Mouse (Mus musculus) liver, adult 2 months (tissue): ENCODE measurements around the gene Tnfsf14. TPM values are rescaled to one million over a fixed set of nuclear protein-coding genes. Genes with fewer than 3 reads are reported as not detected.

Experiments
- DNase-seq: peaks from one replicate; pipeline ENCODE4 v3.0.0-alpha.2; 2011; ENCODE audit warnings: low read depth, low spot score; ENCODE audit errors: extremely low read depth
- H3K27ac ChIP-seq: fragments of 200-500 bp; replicated peaks from 2 replicates; pipeline ENCODE4 v1.5.1; 2012; ENCODE audit warnings: low read depth, mild to moderate bottlenecking, control low read depth, inconsistent platforms, low read length; ENCODE audit not compliant: insufficient read depth
- H3K27me3 ChIP-seq: fragments of 200-500 bp; 2 replicates; pipeline ENCODE4 v1.6.1; 2012; ENCODE audit warnings: mild to moderate bottlenecking, moderate library complexity, low read length, inconsistent platforms; ENCODE audit not compliant: control insufficient read depth, insufficient read depth
- H3K36me3 ChIP-seq: fragments of 200-500 bp; 2 replicates; pipeline ENCODE4 v1.6.1; 2012; ENCODE audit warnings: low read length, inconsistent platforms; ENCODE audit not compliant: control insufficient read depth, insufficient read depth
- H3K4me1 ChIP-seq: fragments of 200-500 bp; 2 replicates; pipeline ENCODE4 v1.6.1; 2011; ENCODE audit warnings: low read length; ENCODE audit not compliant: control insufficient read depth, insufficient read depth
- H3K4me3 ChIP-seq: fragments of 200-500 bp; 2 replicates; pipeline ENCODE4 v1.5.1; 2011; ENCODE audit warnings: low read depth, mild to moderate bottlenecking, control low read depth, low read length, moderate library complexity; ENCODE audit not compliant: insufficient read depth
- H3K79me2 ChIP-seq: fragments of 200-500 bp; 2 replicates; pipeline ENCODE4 v1.6.1; 2012; ENCODE audit warnings: inconsistent platforms, mild to moderate bottlenecking, low read length, moderate library complexity; ENCODE audit not compliant: control insufficient read depth, insufficient read depth
- H3K9ac ChIP-seq: fragments of 200-500 bp; 2 replicates; pipeline ENCODE4 v1.6.1; 2012; ENCODE audit warnings: low read depth, mild to moderate bottlenecking, control low read depth, inconsistent platforms, low read length
- CTCF ChIP-seq: fragments of 200-500 bp; IDR thresholded peaks from 2 replicates; pipeline ENCODE4 v1.5.1; 2011; ENCODE audit warnings: low read depth, low read length, control low read depth
- POLR2A ChIP-seq: fragments of 200-500 bp; IDR thresholded peaks from 2 replicates; pipeline ENCODE4 v1.6.1; 2011; ENCODE audit warnings: low read length, control low read depth; ENCODE audit not compliant: insufficient read depth; ENCODE audit errors: extremely low read depth
- WGBS: fragments of 180-500 bp; shearing (Covaris S2); methylation state at CpG from one replicate; pipeline ENCODE4 v1.1.7; 2018; 5-methylcytosine and 5-hydroxymethylcytosine counted together
- polyA plus RNA-seq: library from polyadenylated mRNA; depleted of rRNA; stranded (reverse); fragments of >200 nt; gene quantifications from 2 replicates; pipeline ENCODE4 v1.2.3, GENCODE M21; 2012
- total RNA-seq: library from RNA; depleted of rRNA; stranded (reverse); fragments of >200 nt; gene quantifications from 2 replicates; pipeline ENCODE4 v1.2.3, GENCODE M21; 2014

Tnfsf14 gene
- total and polyA plus RNA-seq, 2 experiments, result 0.28 to 0.75 TPM

DNA sequence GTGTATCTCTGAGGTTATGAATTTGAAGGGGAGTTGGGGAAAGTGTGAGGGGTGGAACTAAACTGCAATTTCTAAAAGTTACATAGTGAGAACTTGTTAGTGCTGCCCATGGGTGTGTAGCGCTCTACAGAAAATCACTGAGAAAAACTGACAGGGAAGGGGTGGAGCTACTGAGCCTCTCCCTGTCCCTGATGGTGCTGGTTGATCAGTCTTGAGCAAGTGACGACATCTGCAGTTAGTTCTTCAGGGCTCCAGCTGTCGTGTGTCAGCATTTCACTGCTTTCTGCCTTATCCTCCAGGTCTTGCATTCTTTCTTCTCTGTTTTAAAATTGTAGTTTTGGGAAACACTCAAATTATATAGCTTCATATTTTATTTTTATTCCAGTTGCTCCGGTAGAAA lies 20.6 kb downstream of the Tnfsf14 start:
- Histone ChIP-seq H3K4me3 (no peak overlapping the region), H3K9ac (no peak overlapping the region), H3K79me2 (no peaks in the 10 kb centered on the region), H3K27ac (no peak overlapping the region), H3K27me3 (no peaks in the 10 kb centered on the region), H3K36me3 (no peaks in the 10 kb centered on the region), H3K4me1 (no peaks in the 10 kb centered on the region)
- 75% methylated on average over 4 of the region's 4 CpGs for WGBS
- TF ChIP-seq POLR2A (no peak), CTCF (no peak)
- no peak for DNase-seq

DNA sequence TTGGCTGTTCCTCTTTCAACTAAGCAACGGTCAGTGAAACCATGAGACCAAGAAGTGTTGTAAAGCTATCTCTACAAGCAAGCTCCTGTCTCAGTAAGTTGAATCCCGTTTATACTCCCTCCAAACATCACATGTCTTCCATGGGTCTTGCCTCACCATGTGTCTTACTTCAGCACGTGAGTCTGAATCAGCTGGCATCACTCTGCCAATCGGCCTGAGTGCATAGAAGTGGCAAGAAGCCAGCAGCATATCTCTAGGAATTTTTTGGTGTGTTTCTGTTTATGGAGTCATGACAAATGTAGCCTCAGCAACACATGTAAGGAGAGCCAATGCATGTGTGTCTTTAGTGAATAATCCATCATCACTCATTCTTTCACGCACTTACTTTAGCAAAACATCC lies 21.6 kb downstream of the Tnfsf14 start:
- Histone ChIP-seq H3K27me3 (no peaks in the 10 kb centered on the region), H3K9ac (no peak overlapping the region), H3K4me3 (no peak overlapping the region), H3K27ac (no peak overlapping the region), H3K79me2 (no peaks in the 10 kb centered on the region), H3K36me3 (no peaks in the 10 kb centered on the region), H3K4me1 (no peaks in the 10 kb centered on the region)
- TF ChIP-seq CTCF (no peak), POLR2A (no peak)
- 72% methylated on average over 5 of the region's 5 CpGs for whole genome bisulfite sequencing
- DNase-seq, result no peak

DNA sequence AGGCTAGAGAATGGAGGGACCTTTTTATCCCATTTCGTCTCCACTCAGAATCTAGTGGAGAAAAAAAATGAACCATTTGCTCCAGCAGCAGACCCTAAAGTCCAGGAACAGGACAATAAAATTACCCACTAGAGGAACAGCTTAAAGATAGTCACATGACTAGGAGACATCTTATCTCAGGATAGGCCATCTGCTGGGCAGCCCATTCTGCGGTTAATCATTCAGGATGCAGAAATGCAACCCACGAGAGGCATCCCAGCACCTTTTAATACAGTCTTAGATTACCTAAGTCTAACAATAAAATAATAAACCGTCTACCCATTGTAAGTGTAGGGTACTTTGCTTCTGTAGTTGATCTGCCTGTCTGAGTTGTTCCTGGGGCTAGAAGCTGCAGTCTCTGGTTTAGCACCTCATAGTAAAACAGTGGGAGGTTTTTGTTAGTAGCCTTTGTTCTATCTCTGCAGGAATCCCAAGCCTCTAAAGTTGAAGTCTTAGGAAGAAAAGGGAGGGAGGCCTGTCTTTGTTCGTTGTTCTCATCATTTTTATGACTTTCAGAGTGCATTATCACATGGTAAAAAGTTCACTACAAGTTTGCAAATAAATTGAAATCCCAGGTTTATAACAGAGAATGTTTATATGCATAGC lies 23.2 kb downstream of the Tnfsf14 start:
- no peak for TF ChIP-seq POLR2A
- no peak for TF ChIP-seq CTCF
- 57% methylated on average over 5 of the region's 5 CpGs for WGBS
- H3K4me3 ChIP-seq, result no peak overlapping the region
- no peak overlapping the region for H3K9ac ChIP-seq
- H3K79me2 ChIP-seq, result no peaks in the 10 kb centered on the region
- H3K4me1 ChIP-seq, result no peaks in the 10 kb centered on the region
- H3K27ac ChIP-seq, result no peak overlapping the region
- no peak for DNase-seq
- H3K27me3 ChIP-seq, result no peaks in the 10 kb centered on the region
- H3K36me3 ChIP-seq, result no peaks in the 10 kb centered on the region

DNA sequence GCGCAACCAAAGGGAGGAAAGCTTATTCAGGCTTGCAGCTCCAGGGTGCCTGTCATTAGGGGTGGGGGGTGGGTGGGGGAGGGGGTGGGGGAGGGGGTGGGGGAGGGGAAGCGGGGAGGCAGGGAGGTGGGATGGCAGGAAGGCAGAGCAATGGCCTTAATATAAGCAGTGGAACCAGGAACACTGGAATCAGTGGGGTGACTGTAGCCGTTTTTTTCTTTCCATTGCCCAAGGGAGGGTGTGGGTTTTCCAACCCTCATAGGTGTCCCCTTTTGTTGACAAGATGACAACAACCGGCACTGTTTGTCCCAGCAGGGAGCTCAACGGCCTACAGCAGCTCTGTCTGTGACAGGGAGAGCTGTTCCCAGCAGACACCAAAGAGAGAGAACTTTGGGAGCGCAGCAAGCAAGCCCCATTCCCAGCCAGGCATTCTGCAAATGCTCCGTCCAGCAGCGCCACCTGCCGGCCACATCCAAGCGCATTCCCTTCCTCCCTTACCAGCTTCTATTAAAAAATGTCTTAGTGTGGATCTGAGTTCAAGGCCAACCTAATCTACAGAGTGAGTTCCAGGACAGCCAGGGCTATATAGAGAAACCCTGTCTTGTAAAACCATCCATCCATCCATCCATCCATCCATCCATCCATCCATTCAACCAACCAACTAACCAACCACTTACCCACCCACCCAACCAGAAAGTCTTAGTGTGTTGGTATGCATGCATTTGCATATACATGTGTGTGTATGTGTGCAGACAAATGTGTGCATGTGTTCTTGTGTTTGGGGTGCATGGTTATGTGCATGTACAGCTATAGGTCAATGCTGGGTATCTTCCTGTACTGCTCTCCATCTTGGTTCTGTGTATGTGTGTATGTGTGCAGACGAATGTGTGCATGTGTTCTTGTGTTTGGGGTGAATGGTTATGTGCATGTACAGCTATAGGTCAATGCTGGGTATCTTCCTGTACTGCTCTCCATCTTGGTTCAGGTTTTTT lies 26.9 kb downstream of the Tnfsf14 start:
- Histone ChIP-seq H3K27ac (no peak overlapping the region), H3K4me3 (no peak overlapping the region), H3K79me2 (no peaks in the 10 kb centered on the region), H3K27me3 (no peaks in the 10 kb centered on the region), H3K4me1 (no peaks in the 10 kb centered on the region), H3K36me3 (no peaks in the 10 kb centered on the region), H3K9ac (no peak overlapping the region)
- TF ChIP-seq POLR2A (no peak), CTCF (peak; percentile 97)
- DNase-seq, result peak; percentile 48
- WGBS, result 22% methylated on average over 10 of the region's 11 CpGs

DNA sequence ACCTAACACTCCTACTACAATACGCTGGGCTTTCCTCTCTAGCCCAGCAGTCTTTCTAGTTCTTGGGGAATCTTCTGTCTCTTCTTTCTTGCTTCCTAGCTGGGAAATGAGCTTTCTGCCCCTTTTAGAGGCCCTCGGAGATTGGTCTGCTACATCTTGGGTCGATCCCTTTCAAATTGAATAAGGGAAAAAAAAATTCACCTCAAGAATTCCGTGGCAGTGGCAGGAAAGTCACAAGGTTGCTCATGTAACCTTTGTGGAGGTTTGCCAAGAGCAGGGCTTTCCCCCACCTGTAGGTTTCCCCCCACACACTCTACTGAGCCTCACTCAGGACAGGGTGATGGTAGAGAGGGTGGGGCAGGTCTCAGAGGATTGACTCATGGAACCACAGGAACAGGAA lies 40.2 kb downstream of the Tnfsf14 start:
- H3K4me3 ChIP-seq, result no peak overlapping the region
- WGBS, result 89% methylated on average over 4 of the region's 4 CpGs
- H3K27me3 ChIP-seq, result 0 out of 2 replicates have a peak, but pooled peaks cover 3% of the 10 kb centered on the region
- H3K79me2 ChIP-seq, result no peaks in the 10 kb centered on the region
- no peaks in the 10 kb centered on the region for H3K4me1 ChIP-seq
- TF ChIP-seq POLR2A (no peak), CTCF (no peak)
- no peak for DNase-seq
- H3K36me3 ChIP-seq, result no peaks in the 10 kb centered on the region
- H3K9ac ChIP-seq, result no peak overlapping the region
- H3K27ac ChIP-seq, result no peak overlapping the region
